Mouse (Mus musculus): ENCODE results near the gene A2ml1. TPM values are rescaled to one million over a fixed set of nuclear protein-coding genes. Genes with fewer than 3 reads are reported as not detected.

Gene A2ml1
- polyA plus RNA-seq, 1 experiment from 2014 or later, result 10.8 TPM

- no peak for ATAC-seq
- DNase-seq (ENCODE audit: low spot score), result no peak
- TF ChIP-seq EP300 (IDR thresholded peaks at IDR 0.05), result no peak
- no peak for TF ChIP-seq CTCF (IDR thresholded peaks at IDR 0.05)
Observed at GRCm38 (mm10) chr6:128577301-128577700, 4.1 kb downstream of the A2ml1 start.

DNA sequence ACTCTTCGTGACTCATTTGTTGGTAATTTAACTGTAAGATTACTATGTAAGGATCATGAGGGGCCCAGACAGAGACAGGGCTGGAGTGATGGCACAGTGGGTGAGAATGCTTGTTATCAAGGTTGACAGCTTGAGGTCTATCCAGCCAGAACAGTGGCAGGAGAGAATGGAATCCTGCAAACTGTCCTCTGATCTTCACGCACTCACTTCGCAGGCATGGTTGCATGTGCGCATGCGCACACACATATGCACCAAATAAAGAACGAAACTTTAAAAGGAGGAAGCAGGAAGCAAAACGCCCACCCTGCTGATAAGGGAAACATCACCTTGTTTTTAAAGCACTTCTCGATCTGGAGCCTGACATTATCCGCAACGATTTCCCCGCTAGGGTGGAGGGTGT lies 14.8 kb downstream of the A2ml1 start:
- Histone ChIP-seq H3K4me2 (replicated peaks; ENCODE audit: low read depth, low read length) (no peak overlapping the region), H3K27ac (ENCODE audit: low read length) (no peak overlapping the region), H3K27me3 (replicated peaks; ENCODE audit: insufficient read depth, low read length) (no peaks in the 10 kb centered on the region), H3K9ac (replicated peaks; ENCODE audit: low read depth) (no peak overlapping the region), H3K4me3 (ENCODE audit: low read depth, low read length) (no peak overlapping the region), H3K36me3 (ENCODE audit: insufficient read depth, low read length) (no peaks in the 10 kb centered on the region), H3K4me1 (ENCODE audit: insufficient read depth, low read depth, low read length) (no peaks in the 10 kb centered on the region), H3K9me3 (ENCODE audit: low read length) (no peaks in the 10 kb centered on the region)
- TF ChIP-seq EP300 (IDR thresholded peaks at IDR 0.05), result no peak
- no peak for TF ChIP-seq CTCF (IDR thresholded peaks at IDR 0.05)
- 88% methylated on average over 11 of the region's 11 CpGs for WGBS
- ATAC-seq (no peak), DNase-seq (ENCODE audit: low spot score) (no peak)

More at GRCm38 (mm10) chr6:128577301-128577700, 4.1 kb downstream of the A2ml1 start:
- H3K9me3 ChIP-seq (ENCODE audit: low read length), result no peaks in the 10 kb centered on the region
- H3K4me3 ChIP-seq (ENCODE audit: low read depth, low read length), result no peak overlapping the region
- no peaks in the 10 kb centered on the region for H3K4me1 ChIP-seq (ENCODE audit: insufficient read depth, low read depth, low read length)
- no peaks in the 10 kb centered on the region for H3K36me3 ChIP-seq (ENCODE audit: insufficient read depth, low read length)
- 67% methylated on average over 9 of the region's 9 CpGs for WGBS
- no peak overlapping the region for H3K27ac ChIP-seq (ENCODE audit: low read length)
- no peaks in the 10 kb centered on the region for H3K27me3 ChIP-seq (replicated peaks; ENCODE audit: insufficient read depth, low read length)
- no peak overlapping the region for H3K9ac ChIP-seq (replicated peaks; ENCODE audit: low read depth)
- no peak overlapping the region for H3K4me2 ChIP-seq (replicated peaks; ENCODE audit: low read depth, low read length)

GRCm38 (mm10) chr6:128554049-128554448 lies 27.4 kb downstream of the A2ml1 start:
- no peak overlapping the region for H3K9ac ChIP-seq (replicated peaks; ENCODE audit: low read depth)
- no peaks in the 10 kb centered on the region for H3K9me3 ChIP-seq (ENCODE audit: low read length)
- ATAC-seq (no peak), DNase-seq (ENCODE audit: low spot score) (no peak)
- H3K36me3 ChIP-seq (ENCODE audit: insufficient read depth, low read length), result no peaks in the 10 kb centered on the region
- WGBS, result 81% methylated on average over 7 of the region's 7 CpGs
- no peaks in the 10 kb centered on the region for H3K4me1 ChIP-seq (ENCODE audit: insufficient read depth, low read depth, low read length)
- no peak overlapping the region for H3K27ac ChIP-seq (ENCODE audit: low read length)
- TF ChIP-seq CTCF (IDR thresholded peaks at IDR 0.05) (no peak), EP300 (IDR thresholded peaks at IDR 0.05) (no peak)
- H3K4me2 ChIP-seq (replicated peaks; ENCODE audit: low read depth, low read length), result no peak overlapping the region
- H3K4me3 ChIP-seq (ENCODE audit: low read depth, low read length), result no peak overlapping the region
- H3K27me3 ChIP-seq (replicated peaks; ENCODE audit: insufficient read depth, low read length), result no peaks in the 10 kb centered on the region

GRCm38 (mm10) chr6:128549463-128550452 lies 31.6 kb downstream of the A2ml1 start:
- Histone ChIP-seq H3K36me3 (ENCODE audit: insufficient read depth, low read length) (no peaks in the 10 kb centered on the region), H3K9ac (replicated peaks; ENCODE audit: low read depth) (no peak overlapping the region), H3K4me2 (replicated peaks; ENCODE audit: low read depth, low read length) (no peak overlapping the region), H3K27ac (ENCODE audit: low read length) (no peak overlapping the region), H3K9me3 (ENCODE audit: low read length) (no peaks in the 10 kb centered on the region), H3K4me1 (ENCODE audit: insufficient read depth, low read depth, low read length) (no peaks in the 10 kb centered on the region), H3K4me3 (ENCODE audit: low read depth, low read length) (no peak overlapping the region), H3K27me3 (replicated peaks; ENCODE audit: insufficient read depth, low read length) (no peaks in the 10 kb centered on the region)
- no peak for TF ChIP-seq CTCF (IDR thresholded peaks at IDR 0.05)
- WGBS, result 64% methylated on average over 15 of the region's 15 CpGs
- DNase-seq (ENCODE audit: low spot score) (peak; percentile 24), ATAC-seq (peak; percentile 43)

- DNase-seq (ENCODE audit: low spot score), result no peak
- H3K4me2 ChIP-seq (replicated peaks; ENCODE audit: low read depth, low read length), result no peak overlapping the region
- no peaks in the 10 kb centered on the region for H3K27me3 ChIP-seq (replicated peaks; ENCODE audit: insufficient read depth, low read length)
- no peaks in the 10 kb centered on the region for H3K4me1 ChIP-seq (ENCODE audit: insufficient read depth, low read depth, low read length)
- ATAC-seq, result no peak
- no peak overlapping the region for H3K27ac ChIP-seq (ENCODE audit: low read length)
- no peak for TF ChIP-seq CTCF (IDR thresholded peaks at IDR 0.05)
- no peak for TF ChIP-seq EP300 (IDR thresholded peaks at IDR 0.05)
- H3K36me3 ChIP-seq (ENCODE audit: insufficient read depth, low read length), result no peaks in the 10 kb centered on the region
- no peaks in the 10 kb centered on the region for H3K9me3 ChIP-seq (ENCODE audit: low read length)
- no peak overlapping the region for H3K4me3 ChIP-seq (ENCODE audit: low read depth, low read length)
- H3K9ac ChIP-seq (replicated peaks; ENCODE audit: low read depth), result no peak overlapping the region
- WGBS, result 62% methylated on average over 10 of the region's 10 CpGs
Observed at GRCm38 (mm10) chr6:128548532-128548931, 32.9 kb downstream of the A2ml1 start.

- H3K27me3 ChIP-seq (replicated peaks; ENCODE audit: insufficient read depth, low read length), result no peaks in the 10 kb centered on the region
- H3K4me3 ChIP-seq (ENCODE audit: low read depth, low read length), result no peak overlapping the region
- no peak for DNase-seq (ENCODE audit: low spot score)
- H3K36me3 ChIP-seq (ENCODE audit: insufficient read depth, low read length), result no peaks in the 10 kb centered on the region
- H3K4me2 ChIP-seq (replicated peaks; ENCODE audit: low read depth, low read length), result no peak overlapping the region
- H3K4me1 ChIP-seq (ENCODE audit: insufficient read depth, low read depth, low read length), result no peaks in the 10 kb centered on the region
- no peak overlapping the region for H3K9ac ChIP-seq (replicated peaks; ENCODE audit: low read depth)
- no peak for ATAC-seq
- TF ChIP-seq EP300 (IDR thresholded peaks at IDR 0.05) (no peak), CTCF (IDR thresholded peaks at IDR 0.05) (no peak)
- WGBS, result 72% methylated on average over 4 of the region's 4 CpGs
- H3K27ac ChIP-seq (ENCODE audit: low read length), result no peak overlapping the region
- H3K9me3 ChIP-seq (ENCODE audit: low read length), result no peaks in the 10 kb centered on the region
Observed at GRCm38 (mm10) chr6:128545402-128545801, 36.0 kb downstream of the A2ml1 start.
